ENCODE assay signal across 8 mouse cellular contexts in genomic region chr13:28959068-28959440, GRCm38 (mm10). TPM values are rescaled to one million over a fixed set of nuclear protein-coding genes. Genes with fewer than 3 reads are reported as not detected.
DNase-seq lines count a peak whose midpoint lies in the region; ATAC-seq and TF ChIP-seq lines count a peak whose summit lies in the region.

No protein-coding gene starts in this region.

- WGBS in kidney, embryonic 14.5 days, result under 1% methylated on average over 17 of the region's 17 CpGs
- 0% methylated on average over 17 of the region's 17 CpGs for whole genome bisulfite sequencing in hindbrain, embryonic 16.5 days
- WGBS in midbrain, embryonic 14.5 days, result under 1% methylated on average over 17 of the region's 17 CpGs

- ATAC-seq in kidney, embryonic 14.5 days (ENCODE audit: low FRiP score, low TSS enrichment), result no peak
- ATAC-seq in hindbrain, embryonic 16.5 days, result no peak
- no peak; the same call in 1 of the 2 replicates for ATAC-seq in midbrain, embryonic 14.5 days (ENCODE audit: low FRiP score, low TSS enrichment)

- H3K9ac ChIP-seq in kidney, embryonic 14.5 days (ENCODE audit: low read depth, low read length), result peak overlapping the region; percentile 73
- peak overlapping the region; percentile 78 for H3K9ac ChIP-seq in hindbrain, embryonic 16.5 days (ENCODE audit: low read depth, low read length)
- H3K9ac ChIP-seq in midbrain, embryonic 14.5 days (replicated peaks; ENCODE audit: low read length), result peak overlapping the region; percentile 74

- TF ChIP-seq CTCF in cortical plate, adult 2 months (IDR thresholded peaks at IDR 0.05; ENCODE audit: extremely low read depth, insufficient read depth, low read length), result no peak

- H3K4me3 ChIP-seq in kidney, embryonic 14.5 days (ENCODE audit: low read length), result peak overlapping the region; percentile 60
- peak overlapping the region; percentile 70 for H3K4me3 ChIP-seq in cortical plate, adult 2 months (ENCODE audit: insufficient read depth, low read length)
- H3K4me3 ChIP-seq in hindbrain, embryonic 16.5 days (ENCODE audit: low read length), result peak overlapping the region; percentile 68
- peak overlapping the region; percentile 54 for H3K4me3 ChIP-seq in midbrain, embryonic 14.5 days (replicated peaks; ENCODE audit: low read depth, low read length)

- no peaks in the 10 kb centered on the region for H3K27me3 ChIP-seq in kidney, embryonic 14.5 days (ENCODE audit: control insufficient read depth, insufficient read depth, low read length)
- H3K27me3 ChIP-seq in hindbrain, embryonic 16.5 days (replicated peaks; ENCODE audit: control insufficient read depth, insufficient read depth, low read length), result no peaks in the 10 kb centered on the region
- no peaks in the 10 kb centered on the region for H3K27me3 ChIP-seq in midbrain, embryonic 14.5 days (ENCODE audit: control insufficient read depth, insufficient read depth, low read length)

- no peaks in the 10 kb centered on the region for H3K36me3 ChIP-seq in kidney, embryonic 14.5 days (ENCODE audit: control insufficient read depth, insufficient read depth, low read length)
- H3K36me3 ChIP-seq in hindbrain, embryonic 16.5 days (ENCODE audit: control insufficient read depth, insufficient read depth, low read length), result no peaks in the 10 kb centered on the region
- H3K36me3 ChIP-seq in midbrain, embryonic 14.5 days (ENCODE audit: control insufficient read depth, insufficient read depth, low read length), result no peaks in the 10 kb centered on the region

- TF ChIP-seq POLR2A in cortical plate, adult 2 months (IDR thresholded peaks at IDR 0.05; ENCODE audit: extremely low read depth, insufficient read depth, low read length), result no peak

- peak overlapping the region; percentile 94 for H3K27ac ChIP-seq in kidney, embryonic 14.5 days (ENCODE audit: low read depth, low read length)
- H3K27ac ChIP-seq in cortical plate, adult 2 months (ENCODE audit: insufficient read depth, low read length), result peak overlapping the region; percentile 92
- H3K27ac ChIP-seq in hindbrain, embryonic 16.5 days (ENCODE audit: low read depth, low read length), result peak overlapping the region; percentile 93
- H3K27ac ChIP-seq in midbrain, embryonic 14.5 days (replicated peaks; ENCODE audit: low read depth, low read length), result peak overlapping the region; percentile 98

- peak overlapping the region; percentile 97 for H3K4me2 ChIP-seq in kidney, embryonic 14.5 days (replicated peaks; ENCODE audit: low read depth, low read length)
- H3K4me2 ChIP-seq in hindbrain, embryonic 16.5 days (ENCODE audit: low read length), result peak overlapping the region; percentile 91
- H3K4me2 ChIP-seq in midbrain, embryonic 14.5 days (ENCODE audit: low read length), result peak overlapping the region; percentile 84

- DNase-seq in kidney, adult 18-20 months, result no peak
- DNase-seq in midbrain, embryonic 14.5 days, result peak; percentile 71
- no peak for DNase-seq in right cerebral cortex, adult 2 months (ENCODE audit: low spot score in 2 of 2)
- DNase-seq in cerebellum, adult 11-12 months, result no peak
- DNase-seq in adrenal gland, postnatal 4 days (ENCODE audit: low spot score in 2 of 2), result no peak

- H3K9me3 ChIP-seq in kidney, embryonic 14.5 days (ENCODE audit: control insufficient read depth, low read length), result no peaks in the 10 kb centered on the region
- no peaks in the 10 kb centered on the region for H3K9me3 ChIP-seq in hindbrain, embryonic 16.5 days (ENCODE audit: control insufficient read depth, low read length)
- no peaks in the 10 kb centered on the region for H3K9me3 ChIP-seq in midbrain, embryonic 14.5 days (ENCODE audit: control insufficient read depth, low read length)

- H3K4me1 ChIP-seq in kidney, embryonic 14.5 days (ENCODE audit: control insufficient read depth, insufficient read depth, low read length), result peaks cover 5% of the 10 kb centered on the region; the same call in 1 of the 2 replicates
- no peaks in the 10 kb centered on the region for H3K4me1 ChIP-seq in cortical plate, adult 2 months (ENCODE audit: control insufficient read depth, insufficient read depth, low read length)
- peaks cover 11% of the 10 kb centered on the region for H3K4me1 ChIP-seq in hindbrain, embryonic 16.5 days (ENCODE audit: control insufficient read depth, insufficient read depth, low read depth, low read length)
- peaks cover 15% of the 10 kb centered on the region; the same call in 1 of the 2 replicates for H3K4me1 ChIP-seq in midbrain, embryonic 14.5 days (ENCODE audit: control insufficient read depth, insufficient read depth, low read length)

RNA-seq across cellular contexts. Expression of gene Sox4, which starts 5.5 kb away (rescaled TPM):
- 75.1 and 100 TPM in 2 replicates for polyA plus RNA-seq in kidney, embryonic 14.5 days (2014; fragmentation: Nextera tagmentation; extraction: Ambion mirVana)
- 11.2 and 12.0 TPM in 2 replicates for polyA plus RNA-seq in cortical plate, adult 2 months (2012; rRNA removed)
- 65.4 and 105 TPM in 2 replicates for polyA plus RNA-seq in hindbrain, embryonic 16.5 days (2015; fragmentation: Nextera tagmentation; extraction: Ambion mirVana)
- 295 and 314 TPM in 2 replicates for polyA plus RNA-seq in midbrain, embryonic 14.5 days (2014; fragmentation: Nextera tagmentation; extraction: Ambion mirVana)
- total RNA-seq in adrenal gland, postnatal 4 days (2021), result 10 to 100 TPM; 61.2 to 71.9 TPM
